Mouse (Mus musculus): Measurements from ENCODE around the gene Zfp580.

DNA sequence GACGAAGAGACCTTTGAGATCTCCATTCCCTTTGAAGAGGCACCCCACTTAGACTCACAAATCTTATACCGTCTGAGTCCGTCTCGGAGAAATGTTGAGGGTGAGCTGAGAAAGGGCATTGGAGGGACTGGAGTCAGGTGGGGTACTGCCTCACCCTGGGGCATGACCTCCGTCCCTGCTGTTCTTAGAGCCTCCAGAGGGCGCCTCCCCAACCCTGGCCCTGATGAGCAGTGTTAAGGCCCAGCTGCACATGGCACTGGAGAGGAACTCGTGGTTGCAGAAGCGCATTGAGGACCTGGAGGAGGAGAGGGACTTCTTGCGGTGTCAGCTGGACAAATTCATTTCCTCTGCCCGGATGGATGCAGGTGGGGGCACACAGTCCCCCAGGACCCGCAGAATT is 6.5 kb downstream of the Zfp580 start:
- peak; percentile 66 for TF ChIP-seq CTCF (IDR thresholded peaks at IDR 0.05; ENCODE audit: low read depth)
- TF ChIP-seq EP300 (IDR thresholded peaks at IDR 0.05; ENCODE audit: low read depth): no peak
